Mouse (Mus musculus): ENCODE results near the gene Btg4.
"Not testable (repeated sequence)": the region's sequence is repeated elsewhere in the genome, so short reads cannot be mapped to it uniquely, and the experiment has no call there.

The Btg4 gene

GRCm38 (mm10) chr9:51081614-51082013, 20.9 kb downstream of the Btg4 start:
- DNase-seq (ENCODE audit: low spot score in 2 of 2), result no peak

- no peak for DNase-seq (ENCODE audit: low spot score in 2 of 2)
Measured at GRCm38 (mm10) chr9:51093697-51094096, 33.0 kb downstream of the Btg4 start.

- DNase-seq (ENCODE audit: low spot score in 2 of 2), result no peak
Measured at GRCm38 (mm10) chr9:51096306-51096705, 35.6 kb downstream of the Btg4 start.

- peak in 1 of 2 experiments; percentile 22 for DNase-seq (ENCODE audit: low spot score in 2 of 2)
Measured at GRCm38 (mm10) chr9:51101756-51102425, 41.2 kb downstream of the Btg4 start, which contains the start of gene 4833427G06Rik. Gene 4833427G06Rik, minus strand, starts transcription at chr9:51102078.

- peak in 1 of 2 experiments; percentile 28 for DNase-seq (ENCODE audit: low spot score in 2 of 2)
Measured at GRCm38 (mm10) chr9:51102963-51103807, 42.5 kb downstream of the Btg4 start.

GRCm38 (mm10) chr9:51103808-51104514, 43.3 kb downstream of the Btg4 start:
- DNase-seq (ENCODE audit: low spot score in 2 of 2), result peak in 1 of 2 experiments; percentile 23

- no peak for DNase-seq (ENCODE audit: low spot score in 2 of 2)
Measured at GRCm38 (mm10) chr9:51105751-51106150, 45.0 kb downstream of the Btg4 start.

- DNase-seq (ENCODE audit: low spot score in 2 of 2), result no peak
Measured at GRCm38 (mm10) chr9:51114767-51115166, 54.1 kb downstream of the Btg4 start.

GRCm38 (mm10) chr9:51136985-51137384, 76.3 kb downstream of the Btg4 start:
- DNase-seq (ENCODE audit: low spot score in 2 of 2), result no peak

GRCm38 (mm10) chr9:51137432-51137831, 76.7 kb downstream of the Btg4 start:
- DNase-seq (ENCODE audit: low spot score in 2 of 2), result no peak

GRCm38 (mm10) chr9:51137836-51138235, 77.1 kb downstream of the Btg4 start:
- no peak for DNase-seq (ENCODE audit: low spot score in 2 of 2)

GRCm38 (mm10) chr9:51138301-51138700, 77.6 kb downstream of the Btg4 start:
- DNase-seq (ENCODE audit: low spot score in 2 of 2), result no peak

- not testable (repeated sequence) for DNase-seq (ENCODE audit: low spot score in 2 of 2)
Measured at GRCm38 (mm10) chr9:51139401-51139800, 78.7 kb downstream of the Btg4 start.

- DNase-seq (ENCODE audit: low spot score in 2 of 2), result no peak
Measured at GRCm38 (mm10) chr9:51140711-51141110, 80.0 kb downstream of the Btg4 start.

- DNase-seq (ENCODE audit: low spot score in 2 of 2), result no peak
Measured at GRCm38 (mm10) chr9:51143437-51143836, 82.7 kb downstream of the Btg4 start.

- no peak for DNase-seq (ENCODE audit: low spot score in 2 of 2)
Measured at GRCm38 (mm10) chr9:51144218-51144617, 83.5 kb downstream of the Btg4 start.

- DNase-seq (ENCODE audit: low spot score in 2 of 2), result no peak
Measured at GRCm38 (mm10) chr9:51146496-51146895, 85.8 kb downstream of the Btg4 start.

GRCm38 (mm10) chr9:51147294-51147693, 86.6 kb downstream of the Btg4 start:
- DNase-seq (ENCODE audit: low spot score in 2 of 2), result no peak

GRCm38 (mm10) chr9:51152079-51152752, 91.5 kb downstream of the Btg4 start:
- DNase-seq (ENCODE audit: low spot score in 2 of 2), result peak; percentile 32 to 63

- peak; percentile 64 to 77 for DNase-seq (ENCODE audit: low spot score in 2 of 2)
Measured at GRCm38 (mm10) chr9:51161771-51162388, 101.2 kb downstream of the Btg4 start.

GRCm38 (mm10) chr9:51163989-51164388, 103.3 kb downstream of the Btg4 start:
- DNase-seq (ENCODE audit: low spot score in 2 of 2), result no peak
